Mouse (Mus musculus) adrenal gland, adult (tissue): ENCODE data around the gene Ranbp10.
"Not testable (repeated sequence)": the region's sequence is repeated elsewhere in the genome, so short reads cannot be mapped to it uniquely, and the experiment has no call there.

Source experiments
- DNase-seq, 2 experiments: peaks; one replicate each; pipeline ENCODE4 v3.0.0; 2022 to 2023; ENCODE audit warnings: low spot score in 1 of 2; ENCODE audit not compliant: inconsistent age in 2 of 2

Ranbp10 gene

GRCm38 (mm10) chr8:105836991-105837390 lies 9.8 kb upstream of the Ranbp10 start:
- no peak for DNase-seq

GRCm38 (mm10) chr8:105835318-105835717 lies 8.2 kb upstream of the Ranbp10 start:
- DNase-seq: peak; percentile 72 to 93

GRCm38 (mm10) chr8:105833740-105834139 lies 6.6 kb upstream of the Ranbp10 start:
- not testable (repeated sequence) for DNase-seq

- no peak for DNase-seq
These were observed 771 bp downstream of the Ranbp10 start for GRCm38 (mm10) chr8:105826379-105826778.

- no peak for DNase-seq
These were observed 1.6 kb downstream of the Ranbp10 start for GRCm38 (mm10) chr8:105825506-105825905.

GRCm38 (mm10) chr8:105820925-105821324 lies 6.2 kb downstream of the Ranbp10 start:
- DNase-seq: no peak

GRCm38 (mm10) chr8:105819659-105820058 lies 7.5 kb downstream of the Ranbp10 start:
- DNase-seq: no peak

- no peak for DNase-seq
These were observed 13.9 kb downstream of the Ranbp10 start for GRCm38 (mm10) chr8:105813241-105813640.

GRCm38 (mm10) chr8:105812511-105812910 lies 14.6 kb downstream of the Ranbp10 start:
- DNase-seq: no peak

GRCm38 (mm10) chr8:105811543-105811942 lies 15.6 kb downstream of the Ranbp10 start:
- DNase-seq: no peak

GRCm38 (mm10) chr8:105811061-105811460 lies 16.1 kb downstream of the Ranbp10 start:
- no peak for DNase-seq

GRCm38 (mm10) chr8:105810245-105810786 lies 16.8 kb downstream of the Ranbp10 start:
- DNase-seq: no peak

GRCm38 (mm10) chr8:105808480-105808879 lies 18.7 kb downstream of the Ranbp10 start:
- peak; percentile 29 to 70 for DNase-seq

- no peak for DNase-seq
These were observed 19.4 kb downstream of the Ranbp10 start for GRCm38 (mm10) chr8:105807766-105808165.

- DNase-seq: no peak
These were observed 21.2 kb downstream of the Ranbp10 start for GRCm38 (mm10) chr8:105805964-105806363.

- DNase-seq: no peak
These were observed 21.8 kb downstream of the Ranbp10 start for GRCm38 (mm10) chr8:105805346-105805745.

- DNase-seq: no peak
These were observed 22.4 kb downstream of the Ranbp10 start for GRCm38 (mm10) chr8:105804797-105805196.

GRCm38 (mm10) chr8:105801153-105801904 lies 25.8 kb downstream of the Ranbp10 start:
- DNase-seq: no peak

- peak; percentile 80 to 91 for DNase-seq
These were observed 27.9 kb downstream of the Ranbp10 start for GRCm38 (mm10) chr8:105799091-105799812.

GRCm38 (mm10) chr8:105798408-105798807 lies 28.7 kb downstream of the Ranbp10 start:
- DNase-seq: no peak

- peak in 1 of 2 experiments; percentile 37 for DNase-seq
These were observed 31.4 kb downstream of the Ranbp10 start for GRCm38 (mm10) chr8:105795785-105796184.

GRCm38 (mm10) chr8:105794009-105794598 lies 33.0 kb downstream of the Ranbp10 start:
- DNase-seq: no peak
